Mouse (Mus musculus) embryo, embryonic 11.5 days (tissue): ENCODE data around the gene Olfr1385.
"Not testable (repeated sequence)": the region's sequence is repeated elsewhere in the genome, so short reads cannot be mapped to it uniquely, and the experiment has no call there.

ENCODE experiments used
- DNase-seq: peaks from one replicate; pipeline ENCODE4 v3.0.0-alpha.2; 2012; ENCODE audit warnings: low read depth, low spot score

Gene Olfr1385

DNA sequence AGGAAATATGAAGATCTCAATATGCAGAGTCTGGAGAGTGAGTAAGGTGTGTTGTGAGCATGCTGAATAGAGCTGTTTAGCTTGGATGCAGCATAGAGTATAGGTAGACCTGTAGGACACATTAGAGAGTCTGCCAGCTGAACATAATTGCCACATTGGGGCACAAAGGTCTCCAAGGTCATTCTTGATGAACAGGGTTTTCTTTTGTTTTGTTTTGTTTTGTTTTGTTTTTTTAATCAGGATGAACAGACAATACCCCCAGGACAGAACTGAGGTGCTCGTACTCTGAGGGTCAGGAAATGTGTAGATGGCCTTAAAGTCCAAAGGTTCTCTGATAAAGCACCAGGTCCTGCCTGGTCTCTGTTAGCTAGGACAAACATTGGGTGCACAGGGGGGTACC lies at the start of gene Olfr1385:
Gene Olfr1385 (plus strand): TSS at position 301 of the 400 bp plus-strand sequence.
- not testable (repeated sequence) for DNase-seq

DNA sequence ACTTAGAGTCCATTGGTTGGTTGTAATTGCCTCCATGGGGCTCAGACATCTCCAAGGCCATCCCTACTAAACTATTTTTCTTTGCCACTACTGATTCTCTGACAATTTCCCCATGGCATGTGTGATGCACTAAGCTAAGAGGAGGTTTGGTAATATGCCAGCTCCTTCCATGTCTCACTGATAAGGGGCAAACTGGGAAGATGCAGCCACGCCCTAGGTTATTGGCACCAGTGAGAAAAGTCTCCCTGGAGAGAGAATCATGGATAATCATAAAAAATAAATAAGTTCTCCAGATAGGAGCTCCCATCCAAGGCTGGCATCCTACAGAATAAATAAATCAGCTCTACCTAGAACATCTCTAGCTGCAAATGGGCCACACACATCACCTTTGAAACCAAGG lies 33.8 kb upstream of the Olfr1385 start, which contains the start of gene Olfr1387:
Gene Olfr1387 (plus strand): TSS at position 301 of the 400 bp plus-strand sequence.
- no peak for DNase-seq

DNA sequence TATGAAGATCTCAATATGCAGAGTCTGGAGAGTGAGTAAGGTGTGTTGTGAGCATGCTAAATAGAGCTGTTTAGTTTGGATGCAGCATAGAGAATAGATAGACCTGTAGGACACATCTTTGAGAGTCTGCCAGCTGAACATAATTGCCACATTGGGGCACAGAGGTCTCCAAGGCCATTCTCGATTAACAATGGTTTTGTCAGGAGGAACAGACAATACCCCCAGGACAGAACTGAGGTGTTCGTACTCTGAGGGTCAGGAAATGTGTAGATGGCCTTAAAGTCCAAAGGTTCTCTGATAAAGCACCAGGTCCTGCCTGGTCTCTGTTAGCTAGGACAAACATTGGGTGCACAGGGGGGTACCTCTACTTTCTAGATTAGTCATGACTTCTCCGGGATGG lies 24.1 kb upstream of the Olfr1385 start, which contains the start of gene Olfr1386:
Gene Olfr1386 (plus strand): TSS at position 301 of the 400 bp plus-strand sequence.
- DNase-seq, result not testable (repeated sequence)

DNA sequence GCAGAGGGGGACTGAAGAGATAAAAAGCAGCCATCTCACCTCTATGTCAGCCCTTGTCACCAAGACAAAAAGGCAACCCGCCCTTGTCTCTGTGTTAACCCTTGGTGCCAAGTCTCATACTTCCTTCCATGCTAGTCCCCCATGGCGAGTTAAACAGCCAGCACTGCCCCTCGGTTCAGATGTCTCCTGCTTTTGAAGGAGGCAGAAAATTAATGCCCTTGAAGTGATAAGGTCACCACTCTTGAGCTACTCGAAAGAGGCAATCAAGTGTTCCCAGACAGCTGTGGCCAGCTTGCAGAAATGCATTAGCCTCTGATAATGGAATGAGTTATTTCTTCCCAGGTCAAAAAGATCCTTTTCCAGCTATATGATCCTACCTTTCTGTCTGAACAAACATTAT lies 2.9 kb upstream of the Olfr1385 start:
- no peak for DNase-seq

DNA sequence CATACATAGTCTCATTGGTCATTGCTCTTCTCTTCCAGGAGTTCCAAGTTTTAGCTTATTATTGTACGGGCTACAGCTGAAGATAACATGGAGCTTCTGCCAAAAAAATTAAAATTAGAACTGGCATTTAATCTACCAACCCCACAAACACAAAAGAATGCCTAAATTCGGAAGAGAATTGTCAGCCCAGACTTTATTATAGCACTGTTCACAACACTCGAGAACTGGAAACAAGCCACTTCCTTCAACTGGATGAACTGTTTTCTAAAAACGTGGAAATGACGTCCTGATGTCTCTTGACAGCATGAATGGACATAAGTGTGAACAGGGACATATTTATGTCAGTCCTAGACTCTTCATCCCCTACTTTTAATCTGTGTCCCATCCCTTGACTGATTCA lies 29.2 kb downstream of the Olfr1385 start:
- DNase-seq, result no peak

DNA sequence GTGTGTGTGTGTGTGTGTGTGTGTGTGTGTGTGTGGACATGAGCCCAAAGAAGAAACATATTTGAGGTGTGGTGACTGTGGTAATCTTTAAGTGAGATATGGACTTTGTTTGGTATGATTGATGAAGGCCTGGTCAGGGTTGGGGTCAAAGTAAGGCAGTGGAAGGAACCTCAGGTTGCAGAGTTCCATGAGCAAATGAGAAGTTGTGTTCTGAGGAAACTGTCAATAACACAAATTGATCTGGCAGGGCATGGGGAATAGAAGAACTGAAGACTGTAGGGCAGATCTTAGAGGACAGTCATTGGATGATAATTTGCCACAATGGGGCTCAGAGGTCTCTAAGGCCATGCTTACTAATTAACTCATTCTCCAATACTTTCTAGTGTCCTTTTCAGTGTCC lies 30.5 kb downstream of the Olfr1385 start, which contains the start of gene Olfr1383:
Gene Olfr1383 (plus strand): TSS at position 301 of the 400 bp plus-strand sequence.
- no peak for DNase-seq

DNA sequence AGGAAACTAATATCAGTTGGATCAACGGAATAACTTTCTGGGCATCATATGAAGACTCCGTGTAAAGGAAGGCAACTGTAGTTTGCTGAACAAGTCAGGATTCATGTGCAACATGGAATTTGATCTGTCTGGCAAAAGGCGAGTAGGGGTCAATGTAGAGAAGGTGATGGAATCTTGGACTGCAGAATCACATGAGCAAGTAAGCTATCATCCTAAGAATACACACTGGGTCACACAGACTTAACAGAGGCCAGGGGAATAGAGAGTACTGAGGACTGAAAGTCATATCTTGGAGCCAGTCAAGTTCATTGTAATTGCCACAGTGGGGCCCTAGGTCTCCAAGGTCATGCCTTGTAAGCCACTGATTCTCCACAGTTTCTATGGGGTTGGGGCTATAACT lies 39.1 kb downstream of the Olfr1385 start, which contains the start of gene Olfr1382:
Gene Olfr1382 (plus strand): TSS at position 301 of the 400 bp plus-strand sequence.
- no peak for DNase-seq

DNA sequence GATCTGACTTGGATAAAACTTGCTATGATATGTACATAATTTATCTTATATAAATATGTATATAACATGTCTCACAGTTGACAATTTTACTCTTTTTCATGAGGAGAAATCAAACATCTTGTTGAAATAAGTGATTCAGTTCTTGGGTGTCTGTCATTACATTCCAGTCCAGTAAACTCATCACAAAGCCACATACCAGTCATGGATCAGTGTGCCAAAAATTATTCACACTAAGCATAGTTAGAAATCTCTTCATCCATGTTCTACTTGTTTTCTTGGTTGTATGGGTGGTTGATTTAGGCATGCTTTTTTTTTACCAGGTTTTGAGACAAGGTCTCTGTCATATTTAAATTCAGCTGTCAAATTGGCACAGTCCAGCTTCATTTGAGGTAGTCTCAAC lies 43.9 kb downstream of the Olfr1385 start:
- no peak for DNase-seq

DNA sequence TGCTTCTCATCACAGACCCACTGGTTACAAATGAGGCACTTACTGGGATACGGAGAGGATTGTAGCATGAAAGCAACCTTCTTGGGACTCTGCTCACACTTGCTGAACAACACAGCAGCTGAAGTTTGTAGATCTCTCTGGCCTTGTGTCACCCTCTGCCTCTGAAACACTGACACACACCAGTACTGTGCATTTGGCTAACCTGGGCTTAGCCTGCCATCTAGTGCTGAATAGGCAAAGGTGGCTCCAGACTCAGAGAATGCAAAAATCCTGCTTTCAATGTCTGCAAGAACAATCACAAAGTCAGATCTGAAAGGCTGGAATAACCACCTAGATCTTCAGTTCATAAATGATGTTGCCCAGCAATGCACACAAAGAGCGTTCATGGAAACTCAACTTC lies 47.8 kb downstream of the Olfr1385 start:
- DNase-seq, result not testable (repeated sequence)

DNA sequence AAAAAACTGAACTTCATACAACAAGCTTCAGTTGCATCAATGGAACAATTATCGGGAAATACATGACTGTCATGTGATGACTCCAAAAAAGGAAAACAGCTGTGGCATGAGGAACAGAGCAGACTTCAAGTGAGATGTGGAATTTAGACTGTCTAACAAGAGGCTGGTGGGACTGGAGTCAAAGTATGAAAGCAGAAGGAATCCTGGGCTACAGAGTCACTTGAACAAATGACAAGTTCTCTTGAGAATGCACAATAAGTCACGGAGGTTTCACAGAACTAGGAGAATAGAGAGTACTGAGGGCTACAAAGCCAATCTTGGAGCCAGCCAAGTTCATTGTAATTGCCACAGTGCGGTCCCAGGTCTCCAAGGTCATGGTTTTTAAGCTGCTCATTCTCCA lies 54.3 kb downstream of the Olfr1385 start, which contains the start of gene Olfr1381:
Gene Olfr1381 (plus strand): TSS at position 301 of the 400 bp plus-strand sequence.
- not testable (repeated sequence) for DNase-seq
